ENCODE assay signal across 8 mouse cellular contexts in the genomic region with DNA sequence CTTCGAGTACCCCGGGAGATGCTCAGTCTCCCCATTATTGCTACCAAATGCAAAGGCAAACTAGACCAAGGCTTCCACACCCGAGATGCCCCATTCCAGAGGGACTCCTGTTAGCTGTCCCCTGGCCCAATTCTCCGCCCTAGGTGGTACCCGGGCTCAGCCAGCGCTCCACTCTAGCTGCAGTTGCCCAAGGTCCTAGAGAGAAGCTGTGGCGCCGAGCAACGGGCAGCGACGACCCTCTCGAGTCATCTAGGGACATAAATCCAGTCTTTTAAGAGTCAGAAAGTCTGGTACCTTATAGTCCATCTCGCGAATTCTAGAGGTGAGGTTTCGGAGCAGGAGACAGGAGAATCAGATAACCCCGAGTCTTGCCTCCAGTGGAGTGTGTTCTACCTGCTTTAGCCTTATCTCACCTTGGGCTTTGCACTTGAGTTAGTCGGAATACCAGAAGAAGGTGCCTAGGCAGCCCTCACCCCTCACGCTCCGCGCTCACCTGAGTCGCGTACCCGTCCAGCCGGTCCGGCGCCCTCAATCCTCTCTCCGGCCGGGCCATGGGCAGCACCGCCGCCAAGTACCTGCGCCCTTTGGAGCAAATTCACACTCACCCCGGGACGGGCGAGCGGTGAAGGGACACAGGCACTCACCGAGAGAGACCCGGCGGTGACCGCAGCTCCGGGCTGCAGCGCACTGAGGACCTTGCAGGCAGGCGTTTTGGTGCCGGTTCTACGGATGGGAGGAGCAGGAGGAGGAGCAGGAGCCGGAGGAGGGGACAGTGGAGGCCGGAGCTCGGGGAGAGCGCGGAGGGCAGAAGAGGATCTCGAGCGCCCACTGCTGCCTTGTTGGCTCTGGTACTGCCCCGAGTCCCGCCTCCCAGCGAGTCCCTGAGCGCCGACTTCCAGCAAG.
DNase-seq lines count a peak whose midpoint lies in the region; ATAC-seq and TF ChIP-seq lines count a peak whose summit lies in the region.

No protein-coding gene starts in this region.

- intact Hi-C loops in heart, postnatal 14 days (cut with DNase I): loop anchor here (2.0 to 5.0 kb wide), 3 partner anchors 188 to 427 kb away; no protein-coding TSS in a partner anchor

- no peaks in the 10 kb centered on the region for H3K4me1 ChIP-seq in erythroblast, embryonic 14.5 days (ENCODE audit: control insufficient read depth)
- peaks cover 39% of the 10 kb centered on the region for H3K4me1 ChIP-seq in forebrain, embryonic 15.5 days
- H3K4me1 ChIP-seq in liver, postnatal 0 days (ENCODE audit: insufficient read depth): peaks cover 11% of the 10 kb centered on the region; the same call in 1 of the 2 replicates
- peaks cover 30% of the 10 kb centered on the region for H3K4me1 ChIP-seq in neural tube, embryonic 13.5 days (replicated peaks)
- H3K4me1 ChIP-seq in stomach, postnatal 0 days (replicated peaks; ENCODE audit: control insufficient read depth, insufficient read depth): 0 out of 2 replicates have a peak, but pooled peaks cover 3% of the 10 kb centered on the region

- WGBS in forebrain, embryonic 15.5 days: under 1% methylated on average over 56 of the region's 56 CpGs
- under 1% methylated on average over 51 of the region's 56 CpGs for WGBS in liver, postnatal 0 days (ENCODE audit: insufficient replicate concordance)
- WGBS in neural tube, embryonic 13.5 days: under 1% methylated on average over 56 of the region's 56 CpGs
- under 1% methylated on average over 56 of the region's 56 CpGs for WGBS in stomach, postnatal 0 days

- no peak for TF ChIP-seq EP300 in liver, postnatal 0 days (IDR thresholded peaks at IDR 0.05; ENCODE audit: low read depth)
- TF ChIP-seq EP300 in stomach, postnatal 0 days (optimal IDR thresholded peaks at IDR 0.05): no peak

- H3K27me3 ChIP-seq in erythroblast, embryonic 14.5 days (ENCODE audit: control insufficient read depth): peaks cover 31% of the 10 kb centered on the region
- H3K27me3 ChIP-seq in forebrain, embryonic 15.5 days: no peaks in the 10 kb centered on the region
- H3K27me3 ChIP-seq in liver, postnatal 0 days (ENCODE audit: insufficient read depth, low read length): peaks cover 42% of the 10 kb centered on the region
- peaks cover 19% of the 10 kb centered on the region; the same call in 1 of the 2 replicates for H3K27me3 ChIP-seq in neural tube, embryonic 13.5 days
- H3K27me3 ChIP-seq in stomach, postnatal 0 days (ENCODE audit: control insufficient read depth, insufficient read depth, low read length): no peaks in the 10 kb centered on the region

- H3K9ac ChIP-seq in forebrain, embryonic 15.5 days (replicated peaks): peak overlapping the region; percentile 87
- H3K9ac ChIP-seq in liver, postnatal 0 days (replicated peaks): no peak overlapping the region
- H3K9ac ChIP-seq in neural tube, embryonic 13.5 days: peak overlapping the region; percentile 77
- peak overlapping the region; percentile 56 for H3K9ac ChIP-seq in stomach, postnatal 0 days (ENCODE audit: low read length)

- H3K4me3 ChIP-seq in erythroblast, embryonic 14.5 days (replicated peaks): peak overlapping the region; percentile 29
- H3K4me3 ChIP-seq in forebrain, embryonic 15.5 days: peak overlapping the region; percentile 87
- H3K4me3 ChIP-seq in liver, postnatal 0 days (ENCODE audit: low read depth, low read length): peak overlapping the region; percentile 47
- H3K4me3 ChIP-seq in neural tube, embryonic 13.5 days: peak overlapping the region; percentile 73
- H3K4me3 ChIP-seq in stomach, postnatal 0 days (ENCODE audit: low read depth, low read length): peak overlapping the region; percentile 69

- no peak for ATAC-seq in erythroblast, adult 5-6 weeks (replicated peaks; ENCODE audit: low FRiP score, poor library complexity, severe bottlenecking)
- peak; percentile 97 for ATAC-seq in forebrain, embryonic 15.5 days (replicated peaks)
- ATAC-seq in liver, postnatal 0 days: peak; percentile 91
- peak; percentile 98 for ATAC-seq in neural tube, embryonic 13.5 days (ENCODE audit: low read depth)
- ATAC-seq in stomach, postnatal 0 days (ENCODE audit: low FRiP score, low TSS enrichment): peak; percentile 97

- peak overlapping the region; percentile 63 for H3K27ac ChIP-seq in forebrain, embryonic 15.5 days (replicated peaks)
- no peak overlapping the region for H3K27ac ChIP-seq in liver, postnatal 0 days (ENCODE audit: low read depth)
- no peak overlapping the region for H3K27ac ChIP-seq in neural tube, embryonic 13.5 days (replicated peaks)
- H3K27ac ChIP-seq in stomach, postnatal 0 days (replicated peaks): peak overlapping the region; percentile 56; the same call in 1 of the 2 replicates

- DNase-seq in heart, postnatal 14 days: peak; percentile 89
- DNase-seq in layer of hippocampus, adult 18-20 months (ENCODE audit: low spot score in 2 of 2): peak; percentile 81 to 94
- DNase-seq in liver, postnatal 0 days: peak; percentile 80
- DNase-seq in stomach, postnatal 0 days (ENCODE audit: low spot score): peak; percentile 94

- peak overlapping the region; percentile 94 for H3K4me2 ChIP-seq in forebrain, embryonic 15.5 days (replicated peaks)
- peak overlapping the region; percentile 71 for H3K4me2 ChIP-seq in liver, postnatal 0 days (ENCODE audit: low read depth, low read length)
- peak overlapping the region; percentile 93 for H3K4me2 ChIP-seq in neural tube, embryonic 13.5 days
- peak overlapping the region; percentile 90 for H3K4me2 ChIP-seq in stomach, postnatal 0 days (replicated peaks; ENCODE audit: low read depth)

- H3K36me3 ChIP-seq in erythroblast, embryonic 14.5 days (ENCODE audit: control insufficient read depth): no peaks in the 10 kb centered on the region
- no peaks in the 10 kb centered on the region for H3K36me3 ChIP-seq in forebrain, embryonic 15.5 days
- H3K36me3 ChIP-seq in liver, postnatal 0 days (replicated peaks; ENCODE audit: insufficient read depth, low read length): no peaks in the 10 kb centered on the region
- no peaks in the 10 kb centered on the region for H3K36me3 ChIP-seq in neural tube, embryonic 13.5 days
- no peaks in the 10 kb centered on the region for H3K36me3 ChIP-seq in stomach, postnatal 0 days (ENCODE audit: control insufficient read depth, insufficient read depth, low read length)

- peak; percentile 71 for TF ChIP-seq CTCF in liver, postnatal 0 days (IDR thresholded peaks at IDR 0.05; ENCODE audit: low read depth)
- peak; percentile 86 for TF ChIP-seq CTCF in stomach, postnatal 0 days (IDR thresholded peaks at IDR 0.05; ENCODE audit: low read depth)

- H3K9me3 ChIP-seq in erythroblast, embryonic 14.5 days (ENCODE audit: control insufficient read depth, low read length): no peaks in the 10 kb centered on the region
- no peaks in the 10 kb centered on the region for H3K9me3 ChIP-seq in forebrain, embryonic 15.5 days
- no peaks in the 10 kb centered on the region for H3K9me3 ChIP-seq in liver, postnatal 0 days (ENCODE audit: low read length)
- H3K9me3 ChIP-seq in neural tube, embryonic 13.5 days: no peaks in the 10 kb centered on the region
- H3K9me3 ChIP-seq in stomach, postnatal 0 days (ENCODE audit: control insufficient read depth, low read length): no peaks in the 10 kb centered on the region

Comparison
In these comparisons a context has a peak if more than half of its experiments do, and no peak if none do; other contexts are left out.
1. H3K4me3 ChIP-seq: peak in every context shown above with its lines; median percentile 87 in forebrain, embryonic 15.5 days; 73 in neural tube, embryonic 13.5 days; 69 in stomach, postnatal 0 days; 47 in liver, postnatal 0 days; 29 in erythroblast, embryonic 14.5 days.
2. H3K27ac ChIP-seq: peak in forebrain, embryonic 15.5 days (single experiment) and stomach, postnatal 0 days (single experiment); none in liver, postnatal 0 days (single experiment) and neural tube, embryonic 13.5 days (single experiment).
3. Peak in every context shown above with its lines, with median percentiles within 50 percentile points of each other: H3K4me2 ChIP-seq and DNase-seq.